Mouse (Mus musculus): ENCODE measurements around the gene Pawr. TPM values are rescaled to one million over a fixed set of nuclear protein-coding genes. Genes with fewer than 3 reads are reported as not detected.
A peak's percentile ranks its signal among the peaks of the same experiment; 100 is the strongest.

Pawr gene
- polyA plus RNA-seq, 1 experiment from 2014 or later, result 3.8 TPM

- Histone ChIP-seq H3K4me1 (replicated peaks) (peaks cover 4% of the 10 kb centered on the region; the same call in 1 of the 2 replicates), H3K27me3 (no peaks in the 10 kb centered on the region), H3K36me3 (peaks cover 3% of the 10 kb centered on the region; the same call in 1 of the 2 replicates), H3K9ac (no peak overlapping the region), H3K4me3 (replicated peaks) (no peak overlapping the region), H3K27ac (no peak overlapping the region), H3K4me2 (no peak overlapping the region), H3K9me3 (replicated peaks) (0 out of 2 replicates have a peak, but pooled peaks cover 3% of the 10 kb centered on the region)
- WGBS (ENCODE audit: insufficient replicate concordance), result 67% methylated on average over 6 of the region's 6 CpGs
- DNase-seq (peak; percentile 62), ATAC-seq (ENCODE audit: low read depth) (no peak)
These were observed 28.9 kb downstream of the Pawr start for GRCm38 (mm10) chr10:108360801-108361200.

GRCm38 (mm10) chr10:108361419-108362155 lies 29.7 kb downstream of the Pawr start:
- ATAC-seq (ENCODE audit: low read depth) (no peak), DNase-seq (no peak)
- Histone ChIP-seq H3K4me1 (replicated peaks) (peaks cover 4% of the 10 kb centered on the region; the same call in 1 of the 2 replicates), H3K9me3 (replicated peaks) (0 out of 2 replicates have a peak, but pooled peaks cover 3% of the 10 kb centered on the region), H3K9ac (no peak overlapping the region), H3K27me3 (no peaks in the 10 kb centered on the region), H3K4me3 (replicated peaks) (no peak overlapping the region), H3K27ac (no peak overlapping the region), H3K36me3 (peaks cover 3% of the 10 kb centered on the region; the same call in 1 of the 2 replicates), H3K4me2 (no peak overlapping the region)
- WGBS (ENCODE audit: insufficient replicate concordance), result 68% methylated on average over 9 of the region's 9 CpGs

GRCm38 (mm10) chr10:108363932-108364331 lies 32.0 kb downstream of the Pawr start:
- Histone ChIP-seq H3K4me2 (no peak overlapping the region), H3K36me3 (no peaks in the 10 kb centered on the region; the same call in 1 of the 2 replicates), H3K27me3 (no peaks in the 10 kb centered on the region), H3K4me1 (replicated peaks) (peaks cover 4% of the 10 kb centered on the region), H3K9me3 (replicated peaks) (no peaks in the 10 kb centered on the region), H3K27ac (no peak overlapping the region), H3K9ac (no peak overlapping the region), H3K4me3 (replicated peaks) (no peak overlapping the region)
- DNase-seq (no peak), ATAC-seq (ENCODE audit: low read depth) (no peak)
- whole genome bisulfite sequencing (ENCODE audit: insufficient replicate concordance), result 74% methylated on average over 9 of the region's 9 CpGs

- Histone ChIP-seq H3K27me3 (no peaks in the 10 kb centered on the region), H3K4me3 (replicated peaks) (no peak overlapping the region), H3K27ac (no peak overlapping the region), H3K4me1 (replicated peaks) (no peaks in the 10 kb centered on the region; the same call in 1 of the 2 replicates), H3K9ac (no peak overlapping the region), H3K4me2 (no peak overlapping the region), H3K9me3 (replicated peaks) (no peaks in the 10 kb centered on the region), H3K36me3 (no peaks in the 10 kb centered on the region)
- ATAC-seq (ENCODE audit: low read depth) (no peak), DNase-seq (no peak)
- 86% methylated on average over 26 of the region's 26 CpGs for WGBS (ENCODE audit: insufficient replicate concordance)
These were observed 33.2 kb downstream of the Pawr start for GRCm38 (mm10) chr10:108364946-108365719.

GRCm38 (mm10) chr10:108366251-108366650 lies 34.3 kb downstream of the Pawr start:
- H3K4me3 ChIP-seq (replicated peaks), result no peak overlapping the region
- H3K9ac ChIP-seq, result no peak overlapping the region
- no peaks in the 10 kb centered on the region for H3K9me3 ChIP-seq (replicated peaks)
- ATAC-seq (ENCODE audit: low read depth) (no peak), DNase-seq (no peak)
- WGBS (ENCODE audit: insufficient replicate concordance), result 85% methylated on average over 5 of the region's 5 CpGs
- H3K4me1 ChIP-seq (replicated peaks), result no peaks in the 10 kb centered on the region; the same call in 1 of the 2 replicates
- H3K27ac ChIP-seq, result no peak overlapping the region
- no peaks in the 10 kb centered on the region for H3K36me3 ChIP-seq
- no peak overlapping the region for H3K4me2 ChIP-seq
- no peaks in the 10 kb centered on the region for H3K27me3 ChIP-seq

- H3K27ac ChIP-seq, result no peak overlapping the region
- no peak overlapping the region for H3K4me2 ChIP-seq
- ATAC-seq (ENCODE audit: low read depth), result no peak
- no peak overlapping the region for H3K4me3 ChIP-seq (replicated peaks)
- 69% methylated on average over 6 of the region's 6 CpGs for WGBS (ENCODE audit: insufficient replicate concordance)
- no peaks in the 10 kb centered on the region for H3K9me3 ChIP-seq (replicated peaks)
- no peaks in the 10 kb centered on the region; the same call in 1 of the 2 replicates for H3K4me1 ChIP-seq (replicated peaks)
- no peak overlapping the region for H3K9ac ChIP-seq
- no peaks in the 10 kb centered on the region for H3K36me3 ChIP-seq
- no peaks in the 10 kb centered on the region for H3K27me3 ChIP-seq
- no peak for DNase-seq
These were observed 36.4 kb downstream of the Pawr start for GRCm38 (mm10) chr10:108368358-108368757.

GRCm38 (mm10) chr10:108372258-108372657 lies 40.3 kb downstream of the Pawr start:
- Histone ChIP-seq H3K27me3 (no peaks in the 10 kb centered on the region), H3K9ac (no peak overlapping the region), H3K4me1 (replicated peaks) (no peaks in the 10 kb centered on the region; the same call in 1 of the 2 replicates), H3K36me3 (no peaks in the 10 kb centered on the region), H3K4me2 (no peak overlapping the region), H3K4me3 (replicated peaks) (no peak overlapping the region), H3K9me3 (replicated peaks) (no peaks in the 10 kb centered on the region), H3K27ac (no peak overlapping the region)
- ATAC-seq (ENCODE audit: low read depth), result no peak
- 74% methylated on average over 7 of the region's 7 CpGs for WGBS (ENCODE audit: insufficient replicate concordance)
- DNase-seq, result no peak

- no peak for ATAC-seq (ENCODE audit: low read depth)
- Histone ChIP-seq H3K36me3 (no peaks in the 10 kb centered on the region), H3K27me3 (no peaks in the 10 kb centered on the region), H3K9me3 (replicated peaks) (no peaks in the 10 kb centered on the region), H3K4me1 (replicated peaks) (no peaks in the 10 kb centered on the region; the same call in 1 of the 2 replicates), H3K27ac (no peak overlapping the region), H3K9ac (no peak overlapping the region), H3K4me3 (replicated peaks) (no peak overlapping the region), H3K4me2 (no peak overlapping the region)
- no peak for DNase-seq
- WGBS (ENCODE audit: insufficient replicate concordance), result 78% methylated on average over 5 of the region's 5 CpGs
These were observed 40.9 kb downstream of the Pawr start for GRCm38 (mm10) chr10:108372858-108373257.

- no peak overlapping the region for H3K27ac ChIP-seq
- H3K9ac ChIP-seq, result no peak overlapping the region
- H3K9me3 ChIP-seq (replicated peaks), result no peaks in the 10 kb centered on the region
- ATAC-seq (ENCODE audit: low read depth), result no peak
- H3K36me3 ChIP-seq, result no peaks in the 10 kb centered on the region
- 77% methylated on average over 8 of the region's 8 CpGs for WGBS (ENCODE audit: insufficient replicate concordance)
- no peaks in the 10 kb centered on the region for H3K27me3 ChIP-seq
- no peak overlapping the region for H3K4me2 ChIP-seq
- DNase-seq, result no peak
- H3K4me1 ChIP-seq (replicated peaks), result no peaks in the 10 kb centered on the region
- H3K4me3 ChIP-seq (replicated peaks), result no peak overlapping the region
These were observed 43.9 kb downstream of the Pawr start for GRCm38 (mm10) chr10:108375796-108376195.

- no peak overlapping the region for H3K4me3 ChIP-seq (replicated peaks)
- 65% methylated on average over 4 of the region's 4 CpGs for WGBS (ENCODE audit: insufficient replicate concordance)
- H3K27ac ChIP-seq, result no peak overlapping the region
- no peaks in the 10 kb centered on the region for H3K27me3 ChIP-seq
- ATAC-seq (ENCODE audit: low read depth) (no peak), DNase-seq (no peak)
- no peak overlapping the region for H3K9ac ChIP-seq
- no peaks in the 10 kb centered on the region for H3K36me3 ChIP-seq
- H3K4me1 ChIP-seq (replicated peaks), result no peaks in the 10 kb centered on the region
- no peak overlapping the region for H3K4me2 ChIP-seq
- H3K9me3 ChIP-seq (replicated peaks), result no peaks in the 10 kb centered on the region
These were observed 44.4 kb downstream of the Pawr start for GRCm38 (mm10) chr10:108376366-108376765.

GRCm38 (mm10) chr10:108377369-108377768 lies 45.4 kb downstream of the Pawr start:
- ATAC-seq (ENCODE audit: low read depth), result no peak
- 68% methylated on average over 7 of the region's 7 CpGs for WGBS (ENCODE audit: insufficient replicate concordance)
- no peak for DNase-seq
- Histone ChIP-seq H3K9me3 (replicated peaks) (no peaks in the 10 kb centered on the region), H3K36me3 (0 out of 2 replicates have a peak, but pooled peaks cover 3% of the 10 kb centered on the region), H3K4me1 (replicated peaks) (no peaks in the 10 kb centered on the region), H3K9ac (no peak overlapping the region), H3K4me2 (no peak overlapping the region), H3K27ac (no peak overlapping the region), H3K4me3 (replicated peaks) (no peak overlapping the region), H3K27me3 (no peaks in the 10 kb centered on the region)

Data from liver, embryonic 13.5 days (tissue).